Mouse (Mus musculus): ENCODE results near the gene Arhgef17.

Arhgef17 gene

GRCm38 (mm10) chr7:100931926-100932480 lies at the start of gene Arhgef17:
Arhgef17 (minus strand) TSS chr7:100932107.
- DNase-seq (ENCODE audit: low spot score in 2 of 2) = peak; percentile 43 to 47

- peak in 1 of 2 experiments; percentile 59 for DNase-seq (ENCODE audit: low spot score in 2 of 2)
Measured at GRCm38 (mm10) chr7:100979175-100979574, 47.3 kb upstream of the Arhgef17 start.

- DNase-seq (ENCODE audit: low spot score in 2 of 2) = no peak
Measured at GRCm38 (mm10) chr7:100978171-100978570, 46.3 kb upstream of the Arhgef17 start.

GRCm38 (mm10) chr7:100974135-100974903 lies 42.4 kb upstream of the Arhgef17 start, which contains the start of gene P2ry6:
P2ry6 (minus strand) TSS chr7:100974649.
- DNase-seq (ENCODE audit: low spot score in 2 of 2) = no peak

GRCm38 (mm10) chr7:100972875-100973274 lies 41.0 kb upstream of the Arhgef17 start:
- DNase-seq (ENCODE audit: low spot score in 2 of 2) = no peak

GRCm38 (mm10) chr7:100968874-100969659 lies 37.2 kb upstream of the Arhgef17 start:
- no peak for DNase-seq (ENCODE audit: low spot score in 2 of 2)

- no peak for DNase-seq (ENCODE audit: low spot score in 2 of 2)
Measured at GRCm38 (mm10) chr7:100968376-100968775, 36.5 kb upstream of the Arhgef17 start.

- no peak for DNase-seq (ENCODE audit: low spot score in 2 of 2)
Measured at GRCm38 (mm10) chr7:100967850-100968249, 35.9 kb upstream of the Arhgef17 start.

GRCm38 (mm10) chr7:100966014-100966413 lies 34.1 kb upstream of the Arhgef17 start:
- DNase-seq (ENCODE audit: low spot score in 2 of 2) = no peak

GRCm38 (mm10) chr7:100965079-100965478 lies 33.2 kb upstream of the Arhgef17 start:
- no peak for DNase-seq (ENCODE audit: low spot score in 2 of 2)

- no peak for DNase-seq (ENCODE audit: low spot score in 2 of 2)
Measured at GRCm38 (mm10) chr7:100964242-100964641, 32.3 kb upstream of the Arhgef17 start.

GRCm38 (mm10) chr7:100963381-100963780 lies 31.5 kb upstream of the Arhgef17 start:
- DNase-seq (ENCODE audit: low spot score in 2 of 2) = no peak

- no peak for DNase-seq (ENCODE audit: low spot score in 2 of 2)
Measured at GRCm38 (mm10) chr7:100961146-100961545, 29.2 kb upstream of the Arhgef17 start.

- DNase-seq (ENCODE audit: low spot score in 2 of 2) = no peak
Measured at GRCm38 (mm10) chr7:100960462-100960861, 28.6 kb upstream of the Arhgef17 start.

- no peak for DNase-seq (ENCODE audit: low spot score in 2 of 2)
Measured at GRCm38 (mm10) chr7:100958426-100958825, 26.5 kb upstream of the Arhgef17 start.

GRCm38 (mm10) chr7:100952686-100953085 lies 20.8 kb upstream of the Arhgef17 start:
- DNase-seq (ENCODE audit: low spot score in 2 of 2) = no peak

GRCm38 (mm10) chr7:100951903-100952302 lies 20.0 kb upstream of the Arhgef17 start:
- no peak for DNase-seq (ENCODE audit: low spot score in 2 of 2)

- DNase-seq (ENCODE audit: low spot score in 2 of 2) = no peak
Measured at GRCm38 (mm10) chr7:100950481-100951010, 18.6 kb upstream of the Arhgef17 start.

GRCm38 (mm10) chr7:100950031-100950430 lies 18.1 kb upstream of the Arhgef17 start:
- no peak for DNase-seq (ENCODE audit: low spot score in 2 of 2)

- no peak for DNase-seq (ENCODE audit: low spot score in 2 of 2)
Measured at GRCm38 (mm10) chr7:100944738-100945137, 12.8 kb upstream of the Arhgef17 start.

- DNase-seq (ENCODE audit: low spot score in 2 of 2) = no peak
Measured at GRCm38 (mm10) chr7:100944306-100944705, 12.4 kb upstream of the Arhgef17 start.

All from urinary bladder, postnatal 36 days (tissue).